Mouse (Mus musculus) liver, embryonic 18 days (tissue): ENCODE measurements around the gene Tnip1. TPM values are rescaled to one million over a fixed set of nuclear protein-coding genes. Genes with fewer than 3 reads are reported as not detected.

Source experiments
- polyA plus RNA-seq: library from polyadenylated mRNA; depleted of rRNA; stranded (reverse); fragments of >200 nt; gene quantifications from 2 replicates; pipeline ENCODE4 v1.2.3, GENCODE M21; 2012; rRNA removed

The Tnip1 gene
- polyA plus RNA-seq, result 6.2 and 6.8 TPM in 2 replicates

GRCm38 (mm10) chr11:54962810-54963209 is at the start of gene Tnip1:
Gene Tnip1, minus strand, starts transcription at chr11:54962917.

DNA sequence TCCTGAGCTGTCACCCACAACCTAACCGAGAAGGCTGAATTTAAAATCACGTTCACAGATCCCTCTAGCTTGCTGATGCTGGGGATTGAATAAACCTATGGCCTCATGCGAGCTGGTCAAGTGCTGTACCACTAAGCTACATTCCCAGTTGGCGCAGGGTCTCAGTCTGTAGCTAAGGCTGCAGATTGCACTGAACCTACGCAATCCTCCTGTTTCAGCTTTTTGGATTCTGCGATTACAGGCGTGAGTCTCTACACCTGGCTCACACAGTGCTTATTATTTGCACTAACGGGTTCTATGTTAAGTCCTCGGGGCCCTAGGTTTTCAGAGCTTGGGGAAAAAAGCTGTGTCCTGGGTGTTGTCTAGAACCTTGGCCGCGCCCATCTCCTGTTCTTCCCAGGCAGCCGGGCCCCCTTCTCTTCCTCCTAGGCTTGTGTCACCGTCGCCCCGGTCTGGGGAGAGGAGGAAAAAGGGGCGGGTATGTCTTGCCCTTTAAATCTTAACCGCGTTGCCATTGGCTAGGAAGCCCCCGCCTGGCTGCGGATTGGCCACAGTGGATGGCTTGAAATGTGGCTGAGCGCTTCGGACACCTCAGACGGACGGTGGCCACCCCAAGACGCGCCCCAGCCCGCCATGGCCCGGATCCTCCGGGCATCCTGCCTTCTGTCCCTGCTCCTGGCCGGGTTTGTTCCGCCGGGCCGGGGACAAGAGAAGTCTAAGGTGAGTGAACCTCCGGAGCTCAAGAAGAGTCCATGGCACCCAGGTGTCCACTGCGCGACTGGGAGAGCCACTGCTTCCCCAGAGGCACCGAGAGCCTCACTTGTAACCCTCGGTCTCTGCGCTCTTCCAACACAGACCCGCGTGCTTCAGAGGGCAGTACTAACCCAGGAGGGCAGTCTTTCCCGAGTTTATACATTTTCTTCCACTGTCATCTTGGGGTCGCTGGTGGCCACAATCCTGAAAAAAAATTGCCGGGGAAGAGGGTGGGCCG is 60.1 kb downstream of the Tnip1 start, which contains the start of gene Gpx3:
Gene Gpx3, plus strand, starts transcription at position 121 of the 991 bp plus-strand sequence.

DNA sequence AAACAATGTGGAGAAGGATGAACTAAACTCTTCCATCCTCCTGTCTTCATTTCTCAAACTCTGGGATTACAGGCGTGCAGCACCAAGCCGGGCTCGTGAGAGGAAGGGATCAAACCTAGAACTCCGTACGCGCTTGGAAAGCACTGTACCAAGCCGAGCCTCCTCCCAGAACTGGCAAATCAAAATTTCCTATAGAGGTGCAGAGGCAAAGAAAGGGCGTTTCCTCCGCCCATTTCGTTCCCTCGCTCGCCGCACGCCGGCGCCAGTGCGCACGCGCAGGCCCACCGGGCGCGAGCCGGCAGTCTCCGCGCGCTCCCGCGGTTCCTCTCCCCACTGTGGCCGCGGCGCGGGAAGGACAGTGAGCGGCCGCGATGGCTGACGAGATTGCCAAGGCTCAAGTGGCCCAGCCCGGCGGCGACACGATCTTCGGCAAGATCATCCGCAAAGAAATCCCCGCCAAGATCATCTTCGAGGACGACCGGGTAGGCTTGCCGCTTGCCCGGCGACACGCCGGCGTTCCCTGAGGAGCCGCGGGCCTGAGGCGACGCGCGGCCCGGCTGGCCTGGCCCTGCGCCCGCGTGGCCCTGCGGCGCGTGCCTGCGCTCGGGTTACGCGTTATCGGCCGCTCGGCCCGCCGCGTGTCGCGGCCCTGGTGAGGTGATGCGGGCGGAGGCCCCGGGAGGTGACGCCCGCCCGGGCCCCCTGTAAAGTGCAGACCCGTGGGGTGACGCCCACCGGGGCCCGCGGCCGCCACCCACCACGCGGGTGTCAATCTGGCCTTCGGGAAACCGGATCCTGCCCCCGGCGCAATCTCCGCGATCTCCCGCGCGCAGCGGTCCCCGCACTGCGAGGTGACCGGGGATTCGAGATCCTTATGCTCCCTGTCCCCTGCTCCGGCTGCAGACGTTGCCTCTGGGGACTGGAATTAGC is 96.3 kb downstream of the Tnip1 start, which contains the start of gene Hint1:
Gene Hint1, plus strand, starts transcription at position 265 of the 930 bp plus-strand sequence.

Other genes with a start within 250 kb of the Tnip1 start
- gene Cdc42se2, start 175.2 kb downstream of the Tnip1 start, polyA plus RNA-seq, result 11.3 and 11.6 TPM in 2 replicates
- 2.1 and 2.3 TPM in 2 replicates for gene Lyrm7, start 102.0 kb downstream of the Tnip1 start, polyA plus RNA-seq
- 396 and 431 TPM in 2 replicates for gene Hint1, start 96.5 kb downstream of the Tnip1 start, polyA plus RNA-seq
- 11.3 and 11.4 TPM in 2 replicates for gene Gpx3, start 60.5 kb downstream of the Tnip1 start, polyA plus RNA-seq
- gene Anxa6, start 70.5 kb upstream of the Tnip1 start, polyA plus RNA-seq, result 50.4 and 52.9 TPM in 2 replicates
- gene Ccdc69, start 115.2 kb upstream of the Tnip1 start, polyA plus RNA-seq, result 1.9 and 2.0 TPM in 2 replicates
- 25.0 and 27.9 TPM in 2 replicates for gene Gm2a, start 135.2 kb upstream of the Tnip1 start, polyA plus RNA-seq
- gene Slc36a3, start 188.8 kb upstream of the Tnip1 start, polyA plus RNA-seq, result 0.01 TPM in 1 of 2 replicates, not detected in the other
- gene Slc36a2, start 222.2 kb upstream of the Tnip1 start, polyA plus RNA-seq, result 45.7 and 68.6 TPM in 2 replicates
- 6.5 and 8.5 TPM in 2 replicates for gene Slc36a1, start 241.4 kb upstream of the Tnip1 start, polyA plus RNA-seq